Mouse (Mus musculus): ENCODE results near the gene Limch1. TPM values are rescaled to one million over a fixed set of nuclear protein-coding genes. Genes with fewer than 3 reads are reported as not detected.

The Limch1 gene
- polyA plus RNA-seq, 1 experiment from 2014 or later, result not detected

DNA sequence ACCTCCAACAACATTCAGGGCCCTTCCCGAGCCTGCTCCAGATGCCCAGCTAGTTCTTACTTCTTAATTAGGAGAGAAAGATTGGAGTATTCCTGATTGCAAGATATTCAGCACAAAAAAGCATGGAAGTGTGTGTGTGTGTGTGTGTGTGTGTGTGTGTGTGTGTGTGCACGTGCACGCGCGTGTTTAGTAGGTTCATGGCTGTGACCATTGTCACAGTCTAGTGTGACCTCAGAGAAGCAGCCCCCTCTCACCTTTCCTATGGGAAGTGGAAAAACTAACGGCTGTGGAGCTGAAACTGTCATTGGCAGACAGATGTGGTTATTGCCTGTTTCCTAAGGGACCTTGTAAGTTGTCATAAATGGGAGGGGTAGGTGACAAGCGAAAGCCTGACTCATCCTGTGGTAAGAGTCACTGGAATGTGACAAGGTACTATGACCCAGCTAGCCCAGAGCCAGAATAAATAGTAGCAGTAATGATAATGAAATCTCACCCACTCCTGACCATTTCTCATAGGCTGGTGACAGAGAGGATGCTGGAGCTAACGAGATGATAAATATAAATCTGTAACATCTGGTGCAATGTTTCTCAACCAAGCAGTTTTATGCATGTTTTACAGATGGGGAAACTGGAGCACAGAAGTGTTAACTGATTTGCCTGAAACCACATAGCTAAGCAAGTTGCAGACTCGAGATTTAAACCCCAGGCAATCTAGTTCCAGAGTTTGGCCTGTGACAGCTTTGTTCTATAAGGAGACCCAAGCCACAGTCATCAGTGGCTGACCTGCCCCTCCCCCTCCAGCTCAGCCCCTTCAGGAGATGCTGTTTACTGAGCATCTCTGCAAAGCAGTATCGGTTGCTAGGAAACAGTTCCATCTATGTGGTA lies 11.4 kb downstream of the Limch1 start:
- no peaks in the 10 kb centered on the region for H3K36me3 ChIP-seq (ENCODE audit: inconsistent target)
- H3K27ac ChIP-seq, result no peak overlapping the region
- H3K79me2 ChIP-seq (ENCODE audit: inconsistent target), result no peaks in the 10 kb centered on the region
- 66% methylated on average over 6 of the region's 10 CpGs for WGBS (ENCODE audit: missing documents)
- no peak overlapping the region for H3K4me3 ChIP-seq (ENCODE audit: inconsistent target)

DNA sequence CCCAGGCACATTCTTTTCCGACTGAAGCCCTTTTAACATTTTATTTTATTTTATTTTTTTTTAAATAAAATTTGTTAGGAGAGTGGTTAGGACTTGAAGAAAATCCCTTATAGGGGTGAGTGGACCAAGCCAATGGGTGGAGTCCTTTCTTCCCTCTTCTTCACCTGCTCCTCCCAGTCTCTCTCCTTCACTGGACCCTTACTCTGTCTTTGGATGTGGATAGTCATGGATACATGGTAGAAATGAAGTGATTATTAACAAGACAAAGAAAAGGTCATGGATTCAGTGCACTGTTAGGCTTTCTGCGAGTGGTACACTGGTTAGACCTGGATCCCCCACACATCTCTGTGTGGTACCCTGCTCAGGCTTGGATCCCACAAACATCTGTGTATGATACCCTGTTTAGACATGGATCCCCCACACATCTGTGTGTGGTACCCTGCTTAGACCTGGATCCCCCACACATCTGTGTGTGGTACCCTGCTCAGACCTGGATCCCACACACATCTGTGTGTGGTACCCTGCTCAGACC lies 12.1 kb downstream of the Limch1 start:
- H3K36me3 ChIP-seq (ENCODE audit: inconsistent target), result no peaks in the 10 kb centered on the region
- no peak overlapping the region for H3K27ac ChIP-seq
- WGBS (ENCODE audit: missing documents), result 91% methylated on average over 2 of the region's 2 CpGs

DNA sequence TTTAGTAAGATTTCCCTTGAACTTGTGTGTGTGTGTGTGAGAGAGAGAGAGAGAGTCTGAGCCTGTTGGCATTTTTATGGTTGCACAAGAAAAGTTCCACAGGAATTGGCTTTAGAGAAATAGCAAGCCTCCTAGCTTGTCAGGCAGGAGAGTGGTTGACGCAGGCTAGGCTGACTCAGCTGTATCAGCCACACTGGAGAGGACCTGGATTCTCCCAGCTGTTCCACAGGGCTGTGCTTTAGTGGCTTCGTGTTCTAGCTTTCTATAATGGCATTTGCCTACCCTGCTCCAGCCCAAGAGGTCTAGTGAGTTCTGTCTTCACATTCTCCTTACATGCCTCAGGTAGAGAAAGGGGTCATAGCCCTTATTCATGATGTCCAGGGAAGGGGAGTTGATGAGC lies 13.7 kb downstream of the Limch1 start:
- Histone ChIP-seq H3K79me2 (ENCODE audit: inconsistent target) (no peaks in the 10 kb centered on the region), H3K4me3 (ENCODE audit: inconsistent target) (no peak overlapping the region), H3K36me3 (ENCODE audit: inconsistent target) (no peaks in the 10 kb centered on the region), H3K27ac (no peak overlapping the region)
- 74% methylated on average over 2 of the region's 2 CpGs for WGBS (ENCODE audit: missing documents)

More for the DNA sequence above, 12.1 kb downstream of the Limch1 start:
- H3K79me2 ChIP-seq (ENCODE audit: inconsistent target), result no peaks in the 10 kb centered on the region
- no peak overlapping the region for H3K4me3 ChIP-seq (ENCODE audit: inconsistent target)

DNA sequence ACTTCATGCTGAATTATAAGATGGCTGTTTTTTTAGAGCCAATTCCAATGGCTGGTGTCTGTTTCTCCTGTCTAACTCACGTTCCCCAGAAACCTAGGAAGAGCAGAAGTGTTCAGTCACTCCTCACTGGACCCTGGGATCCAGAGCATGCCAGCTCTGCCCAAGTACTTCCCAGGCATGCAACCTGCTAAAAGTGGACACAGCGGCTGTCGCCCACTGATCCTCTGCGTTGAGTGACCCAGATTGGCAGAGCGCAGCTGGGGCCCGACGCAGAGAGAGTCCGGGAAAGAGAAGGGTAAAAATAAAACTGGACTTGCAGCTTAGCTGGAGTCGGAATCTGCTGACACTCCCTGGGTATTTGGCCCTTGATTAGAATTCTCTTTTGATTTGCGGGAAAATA lies 15.1 kb downstream of the Limch1 start:
- H3K27ac ChIP-seq, result no peak overlapping the region
- no peak overlapping the region for H3K4me3 ChIP-seq (ENCODE audit: inconsistent target)
- no peaks in the 10 kb centered on the region for H3K79me2 ChIP-seq (ENCODE audit: inconsistent target)
- H3K36me3 ChIP-seq (ENCODE audit: inconsistent target), result no peaks in the 10 kb centered on the region
- 96% methylated on average over 10 of the region's 10 CpGs for WGBS (ENCODE audit: missing documents)

DNA sequence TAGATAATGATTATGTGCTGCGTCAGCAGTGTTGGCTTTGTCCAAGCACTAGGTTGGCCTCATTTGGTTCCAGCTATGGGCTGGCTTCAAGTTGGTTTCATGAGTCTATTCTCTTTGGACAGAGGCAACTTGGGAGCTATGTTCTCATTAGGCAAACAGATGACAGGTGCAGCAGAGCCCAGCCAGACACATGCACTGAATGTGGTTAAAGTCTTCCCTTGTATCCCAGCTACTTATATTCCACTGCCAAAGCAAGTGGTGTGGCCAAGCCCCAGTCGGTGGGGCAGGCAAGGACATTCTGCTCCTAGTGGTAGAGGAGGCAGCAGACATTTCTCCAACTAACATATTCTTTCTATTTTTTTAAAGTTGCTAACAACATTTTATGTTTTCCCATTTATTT lies 16.4 kb downstream of the Limch1 start:
- Histone ChIP-seq H3K36me3 (ENCODE audit: inconsistent target) (no peaks in the 10 kb centered on the region), H3K27ac (no peak overlapping the region), H3K4me3 (ENCODE audit: inconsistent target) (no peak overlapping the region), H3K79me2 (ENCODE audit: inconsistent target) (no peaks in the 10 kb centered on the region)
- 86% methylated on average over 2 of the region's 2 CpGs for WGBS (ENCODE audit: missing documents)

DNA sequence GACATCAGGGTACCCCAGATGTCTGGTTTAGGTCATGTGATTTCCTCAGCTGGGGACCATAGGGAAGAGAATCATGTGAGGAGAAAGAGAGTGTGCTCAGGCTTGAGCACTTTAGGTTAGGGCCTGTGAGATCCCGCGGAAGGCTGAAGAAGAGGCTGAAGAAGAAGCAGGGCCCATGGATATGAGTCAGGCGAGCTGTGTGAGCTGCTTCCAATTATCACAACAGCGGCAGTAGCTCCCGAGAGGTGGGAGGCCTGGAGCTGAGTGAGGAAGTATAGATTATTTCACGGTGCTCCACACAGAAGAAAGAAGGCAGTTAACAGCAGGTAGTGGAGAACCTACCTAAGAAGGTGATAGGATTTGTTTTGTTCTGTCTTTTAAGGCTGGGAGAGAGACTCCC lies 18.5 kb downstream of the Limch1 start:
- H3K36me3 ChIP-seq (ENCODE audit: inconsistent target), result no peaks in the 10 kb centered on the region

DNA sequence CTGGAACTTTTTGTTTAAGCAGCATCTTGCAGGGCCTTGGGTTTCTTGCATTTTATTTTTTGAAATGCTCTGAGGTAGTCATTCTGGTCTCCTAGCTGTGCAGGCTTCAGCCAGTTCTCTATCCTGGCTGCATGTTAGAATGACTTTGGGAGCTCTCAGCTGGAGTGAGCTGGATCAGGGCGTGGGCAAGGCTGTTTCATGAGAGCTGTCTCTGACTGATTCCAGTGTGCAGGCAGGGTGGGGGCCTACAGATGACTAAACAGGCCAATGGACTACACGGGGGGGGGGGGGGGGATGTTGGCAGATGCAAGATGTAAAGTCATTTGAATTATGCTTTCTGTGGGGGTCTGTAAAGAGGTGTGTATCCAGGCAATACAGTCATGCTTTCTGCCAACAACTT lies 20.3 kb downstream of the Limch1 start:
- no peaks in the 10 kb centered on the region for H3K36me3 ChIP-seq (ENCODE audit: inconsistent target)
- no peak overlapping the region for H3K4me3 ChIP-seq (ENCODE audit: inconsistent target)

More for the DNA sequence above, 18.5 kb downstream of the Limch1 start:
- H3K27ac ChIP-seq, result no peak overlapping the region
- H3K4me3 ChIP-seq (ENCODE audit: inconsistent target), result no peak overlapping the region
- WGBS (ENCODE audit: missing documents), result 94% methylated on average over 6 of the region's 6 CpGs
- no peaks in the 10 kb centered on the region for H3K79me2 ChIP-seq (ENCODE audit: inconsistent target)

DNA sequence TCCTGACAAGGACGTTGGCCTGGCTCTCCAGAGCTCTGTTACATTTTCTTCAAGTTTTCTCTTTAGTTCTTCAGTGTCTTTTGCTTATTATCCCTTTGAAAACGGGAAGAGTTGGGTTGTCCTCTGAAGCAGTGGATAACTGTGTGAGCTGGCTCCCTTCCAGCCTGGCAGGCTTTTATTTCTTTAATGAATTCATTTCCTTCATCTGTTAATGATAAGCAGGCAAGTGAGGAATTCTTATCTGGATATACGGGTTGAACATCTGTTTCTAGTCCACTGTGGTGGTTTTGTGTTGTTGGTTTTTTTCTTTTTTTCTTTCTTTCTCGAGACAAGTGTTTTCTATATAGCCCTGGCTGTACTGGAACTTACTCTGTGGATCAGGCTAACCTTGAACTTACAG lies 22.4 kb downstream of the Limch1 start:
- Histone ChIP-seq H3K79me2 (ENCODE audit: inconsistent target) (no peaks in the 10 kb centered on the region), H3K36me3 (ENCODE audit: inconsistent target) (no peaks in the 10 kb centered on the region), H3K27ac (no peak overlapping the region), H3K4me3 (ENCODE audit: inconsistent target) (no peak overlapping the region)
- WGBS (ENCODE audit: missing documents), result 22% methylated on average over 4 of the region's 4 CpGs

More for the DNA sequence above, 20.3 kb downstream of the Limch1 start:
- H3K27ac ChIP-seq, result no peak overlapping the region
- 100% methylated on average over 2 of the region's 2 CpGs for WGBS (ENCODE audit: missing documents)
- no peaks in the 10 kb centered on the region for H3K79me2 ChIP-seq (ENCODE audit: inconsistent target)

DNA sequence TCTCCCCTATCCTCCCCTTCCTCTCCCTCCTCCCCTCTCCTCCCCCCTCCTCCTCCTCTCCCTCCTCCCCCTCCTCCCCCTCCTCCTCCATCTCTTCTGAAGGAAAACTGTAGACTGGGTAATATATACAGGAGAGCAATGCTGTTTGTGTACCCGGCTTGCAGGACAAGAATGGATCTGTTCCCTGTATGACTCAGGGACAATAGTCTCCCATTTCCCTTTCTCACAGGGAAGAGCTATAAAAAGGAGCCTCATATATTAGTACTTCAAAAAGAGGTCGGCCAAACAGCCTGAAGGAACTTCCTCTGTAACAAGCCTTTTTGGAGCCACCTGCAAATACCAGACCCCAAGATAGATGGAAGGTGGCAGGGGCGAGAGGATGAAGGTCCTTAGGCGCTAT lies 23.4 kb downstream of the Limch1 start:
- H3K27ac ChIP-seq, result no peak overlapping the region
- no peak overlapping the region for H3K4me3 ChIP-seq (ENCODE audit: inconsistent target)
- 58% methylated on average over 4 of the region's 4 CpGs for WGBS (ENCODE audit: missing documents)
- H3K36me3 ChIP-seq (ENCODE audit: inconsistent target), result no peaks in the 10 kb centered on the region
- no peaks in the 10 kb centered on the region for H3K79me2 ChIP-seq (ENCODE audit: inconsistent target)

DNA sequence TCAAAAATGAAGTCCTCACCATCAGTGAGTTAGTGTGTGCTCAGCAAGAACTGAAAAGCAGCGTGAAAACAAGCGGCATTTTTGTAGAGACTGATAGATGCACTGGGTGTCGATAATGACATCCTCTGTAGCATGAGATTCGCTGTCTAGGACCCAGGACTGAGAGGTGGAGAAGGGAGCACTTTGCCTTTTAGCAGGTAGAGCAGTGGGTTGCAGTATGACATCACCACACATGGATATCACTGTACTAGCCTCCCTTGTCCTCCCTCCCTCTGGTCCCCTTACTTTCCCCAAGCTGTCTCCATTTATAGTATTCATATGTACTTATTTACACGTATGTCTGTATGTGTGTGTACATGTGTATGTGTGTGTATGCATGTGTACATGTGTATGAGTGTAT lies 23.9 kb downstream of the Limch1 start:
- H3K4me3 ChIP-seq (ENCODE audit: inconsistent target), result no peak overlapping the region
- 89% methylated on average over 5 of the region's 5 CpGs for WGBS (ENCODE audit: missing documents)
- no peaks in the 10 kb centered on the region for H3K79me2 ChIP-seq (ENCODE audit: inconsistent target)
- no peaks in the 10 kb centered on the region for H3K36me3 ChIP-seq (ENCODE audit: inconsistent target)
- H3K27ac ChIP-seq, result no peak overlapping the region

DNA sequence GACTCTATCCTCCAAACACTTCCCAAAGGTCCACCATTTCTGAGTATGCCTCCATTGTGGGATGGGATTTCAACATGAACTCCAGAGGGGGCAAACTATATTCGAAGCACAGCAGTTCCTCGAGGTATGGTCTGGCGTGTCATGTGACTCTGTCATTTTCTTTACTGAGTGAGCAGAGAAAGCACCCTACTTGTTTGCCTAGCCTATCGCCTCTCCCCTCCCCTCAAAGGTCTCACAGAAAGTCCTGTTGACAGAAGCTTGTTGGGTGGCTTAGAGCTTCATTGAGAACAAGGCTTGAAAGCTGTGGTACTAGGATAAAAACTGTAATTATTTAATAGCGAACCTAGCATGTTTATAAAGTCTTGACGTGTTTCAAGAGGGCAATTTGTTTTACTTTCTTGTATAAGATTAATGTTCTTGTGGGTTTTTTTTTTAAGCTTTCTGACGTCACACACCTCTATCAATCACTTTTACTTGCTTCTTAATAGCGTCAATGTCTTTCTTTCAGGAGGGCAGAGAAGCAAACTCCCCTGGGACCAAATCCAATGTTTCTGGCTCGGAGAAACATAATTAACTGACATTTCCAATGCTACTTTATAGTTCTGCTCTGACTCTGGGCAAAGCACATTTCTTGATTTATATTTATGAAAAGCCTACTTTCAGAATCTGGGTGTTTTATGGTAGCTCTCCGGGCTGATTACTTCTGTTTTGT lies 32.5 kb downstream of the Limch1 start:
- no peak overlapping the region for H3K4me3 ChIP-seq (ENCODE audit: inconsistent target)
- H3K79me2 ChIP-seq (ENCODE audit: inconsistent target), result no peaks in the 10 kb centered on the region
- no peaks in the 10 kb centered on the region for H3K36me3 ChIP-seq (ENCODE audit: inconsistent target)
- WGBS (ENCODE audit: missing documents), result 82% methylated on average over 10 of the region's 10 CpGs
- H3K27ac ChIP-seq, result no peak overlapping the region

DNA sequence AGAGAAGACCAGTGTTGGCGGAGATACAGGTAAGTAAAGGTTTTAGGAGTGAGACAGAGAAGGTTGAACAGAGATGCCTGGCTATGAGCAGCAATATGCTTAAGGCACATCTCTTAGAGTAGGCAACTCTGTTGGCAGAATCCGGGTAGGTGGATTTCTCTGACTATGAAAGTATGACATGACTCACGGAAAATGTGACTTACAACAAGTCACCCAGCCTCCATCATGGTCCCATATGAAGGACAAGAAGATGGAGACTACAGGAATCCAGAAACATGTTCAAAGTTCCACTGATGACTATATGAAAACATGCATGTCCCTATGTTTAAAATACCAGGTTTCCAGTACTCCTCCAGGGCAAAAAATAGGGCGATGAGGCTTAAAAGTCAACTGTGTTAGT lies 34.7 kb downstream of the Limch1 start:
- Histone ChIP-seq H3K79me2 (ENCODE audit: inconsistent target) (no peaks in the 10 kb centered on the region), H3K27ac (no peak overlapping the region), H3K36me3 (ENCODE audit: inconsistent target) (no peaks in the 10 kb centered on the region), H3K4me3 (ENCODE audit: inconsistent target) (no peak overlapping the region)
- 98% methylated on average over 4 of the region's 4 CpGs for WGBS (ENCODE audit: missing documents)

DNA sequence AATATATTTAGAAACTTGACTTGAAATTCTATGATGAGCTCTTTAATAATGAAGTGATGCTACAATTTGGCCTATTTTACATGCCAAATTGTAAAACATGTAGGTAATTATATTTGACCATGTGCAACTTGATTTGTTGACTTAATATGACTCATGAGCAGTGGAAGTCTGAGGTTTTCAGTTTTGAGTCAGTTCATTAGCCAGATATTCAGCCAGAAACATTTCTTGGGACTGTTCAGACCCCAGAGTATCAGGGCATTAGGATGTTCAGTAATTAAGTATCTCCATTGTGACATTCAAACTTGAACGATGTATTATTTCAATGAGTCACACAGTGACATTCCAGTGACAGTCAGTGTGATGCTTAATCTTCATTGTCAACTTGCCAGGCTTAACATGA lies 35.9 kb downstream of the Limch1 start:
- Histone ChIP-seq H3K79me2 (ENCODE audit: inconsistent target) (no peaks in the 10 kb centered on the region), H3K36me3 (ENCODE audit: inconsistent target) (no peaks in the 10 kb centered on the region)
- WGBS (ENCODE audit: missing documents), result 89% methylated on average over 1 of the region's 1 CpGs

DNA sequence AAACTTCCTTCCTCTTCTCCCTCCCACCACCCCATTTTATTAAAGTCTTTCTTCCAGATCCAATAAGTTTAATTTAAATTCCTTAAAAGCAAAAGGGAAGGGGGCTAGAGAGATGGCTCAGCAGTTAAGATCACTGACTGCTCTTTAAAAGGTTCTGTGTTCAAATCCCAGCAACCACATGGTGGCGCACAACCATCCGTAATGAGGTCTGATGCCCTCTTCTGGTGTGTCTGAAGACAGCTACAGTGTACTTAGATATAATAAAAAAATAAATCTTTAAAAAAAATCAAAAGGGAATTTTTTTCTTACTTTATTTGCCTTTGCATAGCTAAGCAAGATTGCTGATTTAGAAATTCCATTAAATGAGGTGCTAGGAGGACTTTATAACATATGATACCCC lies 37.2 kb downstream of the Limch1 start:
- Histone ChIP-seq H3K79me2 (ENCODE audit: inconsistent target) (no peaks in the 10 kb centered on the region), H3K4me3 (ENCODE audit: inconsistent target) (no peak overlapping the region), H3K27ac (no peak overlapping the region), H3K36me3 (ENCODE audit: inconsistent target) (no peaks in the 10 kb centered on the region)
- WGBS (ENCODE audit: missing documents), result 100% methylated on average over 2 of the region's 2 CpGs

More for the DNA sequence above, 35.9 kb downstream of the Limch1 start:
- no peak overlapping the region for H3K4me3 ChIP-seq (ENCODE audit: inconsistent target)
- H3K27ac ChIP-seq, result no peak overlapping the region
